Mouse (Mus musculus) thymus, adult 2 months (tissue): ENCODE measurements at regions not wholly inside any gene's neighbourhood (a gene's known extent, or its start where the extent isn't known, plus 50 kb on each side); places are given as distances from the start of the nearest gene placed in this dataset.

Experiments used
- DNase-seq: peaks from one replicate; pipeline ENCODE4 v3.0.0; 2021
- H3K27ac ChIP-seq: fragments of 200-500 bp; 2 replicates; pipeline ENCODE4 v1.5.1; 2012; ENCODE audit warnings: low read length, control low read depth; ENCODE audit not compliant: control insufficient read depth, insufficient read depth
- H3K27me3 ChIP-seq: fragments of 200-500 bp; 2 replicates; pipeline ENCODE4 v1.6.1; 2012; ENCODE audit warnings: mild to moderate bottlenecking, low read length, moderate library complexity, mixed read lengths; ENCODE audit not compliant: control insufficient read depth, insufficient read depth
- H3K36me3 ChIP-seq: fragments of 200-500 bp; 2 replicates; pipeline ENCODE4 v1.6.1; 2012; ENCODE audit warnings: mild to moderate bottlenecking, low read length, moderate library complexity; ENCODE audit not compliant: control insufficient read depth, insufficient read depth
- H3K4me1 ChIP-seq: fragments of 200-500 bp; replicated peaks from 2 replicates; pipeline ENCODE4 v1.6.1; 2012; ENCODE audit warnings: low read length; ENCODE audit not compliant: control insufficient read depth, insufficient read depth
- H3K4me3 ChIP-seq: fragments of 200-500 bp; 2 replicates; pipeline ENCODE4 v1.5.1; 2012; ENCODE audit warnings: mild to moderate bottlenecking, low read length, control low read depth, moderate library complexity; ENCODE audit not compliant: control insufficient read depth, insufficient read depth
- CTCF ChIP-seq: fragments of 200-500 bp; IDR thresholded peaks from 2 replicates; pipeline ENCODE4 v1.5.1; 2012; ENCODE audit warnings: mild to moderate bottlenecking, control low read depth, low read length, moderate library complexity, borderline replicate concordance; ENCODE audit not compliant: control insufficient read depth, poor library complexity, insufficient read depth; ENCODE audit errors: extremely low read depth
- POLR2A ChIP-seq: fragments of 200-500 bp; IDR thresholded peaks from 2 replicates; pipeline ENCODE4 v1.6.1; 2012; ENCODE audit warnings: mild to moderate bottlenecking, low read length, control low read depth, moderate library complexity; ENCODE audit not compliant: control insufficient read depth, poor library complexity, insufficient read depth; ENCODE audit errors: extremely low read depth
- WGBS: fragments of 180-500 bp; shearing (Covaris S2); methylation state at CpG from one replicate; pipeline ENCODE4 v1.1.7; 2018; 5-methylcytosine and 5-hydroxymethylcytosine counted together

DNA sequence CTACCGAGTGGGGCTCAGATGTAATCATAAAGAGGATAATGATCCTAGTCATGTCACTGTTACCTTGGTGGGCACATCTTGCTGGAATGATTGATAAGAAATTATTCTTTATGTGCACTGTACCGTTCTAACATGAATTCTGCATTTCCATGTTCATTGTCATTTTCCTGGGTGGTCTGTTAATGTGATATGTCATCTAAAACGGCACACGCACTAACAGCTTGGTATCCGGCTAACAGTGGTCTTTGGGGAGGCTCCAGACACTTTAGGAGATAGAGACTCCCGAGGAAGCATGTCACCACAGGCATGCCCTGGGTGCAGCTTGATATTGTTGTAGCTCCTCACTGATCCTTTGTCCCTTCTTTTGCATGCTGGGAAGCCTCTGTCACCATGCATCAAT lies 1096.1 kb downstream of the Car8 start:
- H3K4me3 ChIP-seq = no peak overlapping the region
- no peak overlapping the region for H3K27ac ChIP-seq
- H3K4me1 ChIP-seq = no peaks in the 10 kb centered on the region
- H3K36me3 ChIP-seq = no peaks in the 10 kb centered on the region
- no peaks in the 10 kb centered on the region for H3K27me3 ChIP-seq
- no peak for DNase-seq
- no peak for TF ChIP-seq POLR2A
- TF ChIP-seq CTCF = no peak
- WGBS = 94% methylated on average over 6 of the region's 6 CpGs

DNA sequence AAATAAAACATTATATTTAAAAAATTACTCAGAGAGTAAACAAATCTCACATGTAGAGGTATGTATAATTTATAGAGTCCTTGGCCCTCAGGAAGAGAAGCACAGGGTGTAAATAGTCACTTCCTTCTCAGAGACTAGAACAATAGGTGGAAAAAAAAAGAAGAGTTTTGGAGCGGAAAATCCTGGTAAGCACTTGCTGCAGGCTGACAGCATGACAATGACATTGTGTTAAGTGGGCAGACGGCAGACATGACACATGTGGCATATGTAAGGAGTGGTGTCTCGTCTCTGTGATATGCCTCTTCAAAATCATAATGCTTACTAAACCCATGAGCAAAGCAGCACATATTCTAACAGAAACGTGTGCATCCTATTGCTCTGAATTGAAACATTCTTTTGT lies 1126.7 kb downstream of the Car8 start:
- 86% methylated on average over 4 of the region's 4 CpGs for WGBS
- DNase-seq = no peak
- Histone ChIP-seq H3K36me3 (no peaks in the 10 kb centered on the region), H3K27ac (no peak overlapping the region), H3K27me3 (no peaks in the 10 kb centered on the region), H3K4me3 (no peak overlapping the region), H3K4me1 (no peaks in the 10 kb centered on the region)
- TF ChIP-seq CTCF (no peak), POLR2A (no peak)

DNA sequence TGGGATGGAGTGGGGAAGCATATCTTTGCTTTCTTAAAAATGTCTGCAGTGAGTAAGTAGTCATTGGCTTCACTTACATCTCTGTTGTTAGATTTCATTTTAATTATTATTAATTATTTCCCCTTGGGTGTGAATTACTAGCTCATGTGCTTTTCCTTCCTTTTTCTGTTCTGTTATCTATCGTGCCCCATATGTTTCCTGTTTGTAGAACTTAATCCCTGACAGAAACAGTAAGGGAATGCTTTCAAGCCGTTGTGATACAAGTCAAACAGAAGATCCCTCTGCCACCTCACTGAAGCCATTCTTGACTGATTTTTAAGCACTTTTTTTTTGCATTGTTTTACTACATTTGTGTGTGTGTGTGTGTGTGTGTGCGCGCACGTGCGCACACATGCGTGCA lies 1145.9 kb downstream of the Car8 start:
- no peaks in the 10 kb centered on the region for H3K27me3 ChIP-seq
- DNase-seq = no peak
- TF ChIP-seq CTCF = no peak
- TF ChIP-seq POLR2A = no peak
- H3K4me1 ChIP-seq = peaks cover 2% of the 10 kb centered on the region; the same call in 1 of the 2 replicates
- WGBS = 81% methylated on average over 7 of the region's 7 CpGs
- no peak overlapping the region for H3K4me3 ChIP-seq
- H3K27ac ChIP-seq = no peak overlapping the region
- H3K36me3 ChIP-seq = no peaks in the 10 kb centered on the region

DNA sequence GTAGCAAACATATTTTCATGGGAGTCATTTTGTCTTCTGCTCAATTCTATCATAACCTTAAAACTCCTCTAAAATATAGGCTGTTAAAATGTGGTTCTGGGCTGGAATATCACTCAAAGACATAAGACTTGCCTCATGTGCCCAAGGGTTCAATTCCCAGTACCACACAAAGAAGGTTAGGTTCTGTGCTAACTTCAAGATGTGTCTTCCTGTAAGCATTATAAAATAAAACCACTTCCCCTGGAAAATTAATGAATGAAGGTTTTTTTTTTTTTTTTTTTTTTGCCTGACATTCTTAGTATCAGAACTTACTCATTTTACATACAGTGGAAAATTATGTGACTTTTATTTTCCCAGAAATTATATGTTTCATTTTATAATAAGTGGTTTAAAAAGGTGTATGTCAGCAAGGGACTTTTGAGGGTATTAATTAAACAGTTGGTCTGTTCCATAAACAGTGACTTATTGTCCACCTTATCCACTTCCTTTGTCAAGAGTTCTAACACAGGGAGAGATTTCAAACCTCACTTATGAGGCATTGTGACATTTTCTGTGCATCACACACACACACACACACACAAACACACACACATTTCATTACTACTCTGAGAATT lies 1147.5 kb downstream of the Car8 start:
- H3K4me3 ChIP-seq = no peak overlapping the region
- peaks cover 2% of the 10 kb centered on the region; the same call in 1 of the 2 replicates for H3K4me1 ChIP-seq
- no peak overlapping the region for H3K27ac ChIP-seq
- TF ChIP-seq CTCF (no peak), POLR2A (no peak)
- no peaks in the 10 kb centered on the region for H3K27me3 ChIP-seq
- H3K36me3 ChIP-seq = no peaks in the 10 kb centered on the region
- no peak for DNase-seq
